Mouse (Mus musculus) CH12.LX (cell line): Measurements from ENCODE around the gene 4930524B15Rik. TPM values are rescaled to one million over a fixed set of nuclear protein-coding genes. Genes with fewer than 3 reads are reported as not detected.

Experiments used
- DNase-seq: peaks from one replicate; pipeline ENCODE4 v3.0.0-alpha.2; 2013; ENCODE audit errors: extremely low read depth
- H3K27ac ChIP-seq: 2 replicates; pipeline ENCODE4 v1.5.1; 2012; ENCODE audit warnings: low read depth, mild to moderate bottlenecking, control low read depth, moderate library complexity; ENCODE audit not compliant: insufficient read depth
- H3K27me3 ChIP-seq: replicated peaks from 2 replicates; pipeline ENCODE3; 2012; ENCODE audit warnings: inconsistent platforms
- H3K36me3 ChIP-seq, 2 experiments: replicated peaks in 1 of 2; 2 replicates each; pipeline versions ENCODE3 to v1.6.1; 2012; ENCODE audit warnings: inconsistent platforms in 1 of 2, low read length in 1 of 2, mild to moderate bottlenecking in 1 of 2, mixed read lengths in 1 of 2, moderate library complexity in 1 of 2; ENCODE audit not compliant: control insufficient read depth in 1 of 2, insufficient read depth in 1 of 2
- H3K4me1 ChIP-seq, 2 experiments: 2 replicates each; pipeline ENCODE4 v1.6.1; 2012; ENCODE audit warnings: inconsistent platforms in 1 of 2, moderate library complexity in 1 of 2; ENCODE audit not compliant: insufficient read depth in 2 of 2, control insufficient read depth in 1 of 2
- H3K4me2 ChIP-seq: 2 replicates; pipeline ENCODE4 v1.6.1; 2012; ENCODE audit warnings: low read depth, mild to moderate bottlenecking, control low read depth; ENCODE audit not compliant: poor library complexity, insufficient read depth, severe bottlenecking
- H3K4me3 ChIP-seq, 3 experiments: fragments of 150-350 bp in 1 of 3; sonication (generic) in 1 of 3; replicated peaks in 1 of 3; 2 replicates each; pipeline versions ENCODE3 to v1.5.1; 2011 to 2012; ENCODE audit warnings: low read depth in 2 of 3, low read length in 2 of 3, mild to moderate bottlenecking in 2 of 3, moderate library complexity in 2 of 3, control low read depth in 1 of 3, improper control_type of control experiment in 1 of 3, inconsistent platforms in 1 of 3, mixed read lengths in 1 of 3; ENCODE audit not compliant: poor library complexity in 1 of 3
- H3K79me2 ChIP-seq: replicated peaks from 2 replicates; pipeline ENCODE4 v1.6.1; 2012; ENCODE audit warnings: mild to moderate bottlenecking, moderate library complexity; ENCODE audit not compliant: control insufficient read depth, poor library complexity, insufficient read depth, severe bottlenecking; ENCODE audit errors: extremely low read depth
- H3K9ac ChIP-seq: 2 replicates; pipeline ENCODE4 v1.6.1; 2012; ENCODE audit warnings: low read depth, mild to moderate bottlenecking, control low read depth, moderate library complexity; ENCODE audit not compliant: insufficient read depth
- H3K9me3 ChIP-seq: replicated peaks from 2 replicates; pipeline ENCODE3; 2012; ENCODE audit warnings: low read length, inconsistent platforms, mixed read lengths
- CTCF ChIP-seq, 2 experiments: IDR thresholded peaks in 1 of 2; conservative IDR thresholded peaks in 1 of 2; 2 replicates each; pipeline ENCODE4 v1.5.1; 2011 to 2012; ENCODE audit warnings: low read depth in 2 of 2, low read length in 2 of 2, improper control_type of control experiment in 1 of 2, inconsistent platforms in 1 of 2, mild to moderate bottlenecking in 1 of 2, moderate library complexity in 1 of 2
- E2F4 ChIP-seq: IDR thresholded peaks from 2 replicates; pipeline ENCODE4 v1.6.1; 2011; ENCODE audit warnings: low read depth, low read length, improper control_type of control experiment; ENCODE audit not compliant: insufficient replicate concordance
- ELF1 ChIP-seq: IDR thresholded peaks from 2 replicates; pipeline ENCODE4 v1.6.1; 2014; ENCODE audit warnings: low read depth, mild to moderate bottlenecking, inconsistent platforms, low read length, improper control_type of control experiment
- ETS1 ChIP-seq: conservative IDR thresholded peaks from 2 replicates; pipeline ENCODE4 v1.6.1; 2012; ENCODE audit warnings: low read depth, mild to moderate bottlenecking, inconsistent platforms, low read length, improper control_type of control experiment, moderate library complexity
- GABPA ChIP-seq: IDR thresholded peaks from 2 replicates; pipeline ENCODE4 v1.6.1; 2012; ENCODE audit warnings: low read depth, low read length, improper control_type of control experiment, inconsistent platforms; ENCODE audit not compliant: insufficient replicate concordance
- HCFC1 ChIP-seq: IDR thresholded peaks from 2 replicates; pipeline ENCODE4 v1.6.1; 2012; ENCODE audit warnings: low read depth, mild to moderate bottlenecking, inconsistent platforms, low read length, improper control_type of control experiment
- IRF4 ChIP-seq: IDR thresholded peaks from 2 replicates; pipeline ENCODE4 v1.6.1; 2014; ENCODE audit warnings: low read depth, mild to moderate bottlenecking, inconsistent platforms, low read length, improper control_type of control experiment
- JUND ChIP-seq: conservative IDR thresholded peaks from 2 replicates; pipeline ENCODE4 v1.6.1; 2011; ENCODE audit warnings: low read depth, low read length, improper control_type of control experiment
- MAX ChIP-seq: IDR thresholded peaks from 2 replicates; pipeline ENCODE4 v1.6.1; 2011; ENCODE audit warnings: low read length, improper control_type of control experiment
- MAZ ChIP-seq: IDR thresholded peaks from 2 replicates; pipeline ENCODE4 v1.6.1; 2012; ENCODE audit warnings: low read depth, mild to moderate bottlenecking, inconsistent platforms, low read length, improper control_type of control experiment, moderate library complexity
- MEF2A ChIP-seq: IDR thresholded peaks from 2 replicates; pipeline ENCODE4 v1.6.1; 2014; ENCODE audit warnings: low read depth, mild to moderate bottlenecking, inconsistent platforms, low read length, improper control_type of control experiment, borderline replicate concordance
- NELFE ChIP-seq: IDR thresholded peaks from 2 replicates; pipeline ENCODE4 v1.6.1; 2011; ENCODE audit warnings: low read depth, low read length, improper control_type of control experiment
- POLR2AphosphoS2 ChIP-seq: IDR thresholded peaks from 2 replicates; pipeline ENCODE4 v1.6.1; 2011; ENCODE audit warnings: low read depth, low read length, improper control_type of control experiment
- RAD21 ChIP-seq: IDR thresholded peaks from 2 replicates; pipeline ENCODE4 v1.6.1; 2011; ENCODE audit warnings: low read depth, mild to moderate bottlenecking, low read length, improper control_type of control experiment, moderate library complexity
- RCOR1 ChIP-seq: conservative IDR thresholded peaks from 2 replicates; pipeline ENCODE4 v1.6.1; 2012; ENCODE audit warnings: low read depth, mild to moderate bottlenecking, inconsistent platforms, low read length, improper control_type of control experiment
- SIN3A ChIP-seq: IDR thresholded peaks from 2 replicates; pipeline ENCODE4 v1.6.1; 2012; ENCODE audit warnings: low read length, improper control_type of control experiment, inconsistent platforms
- SMC3 ChIP-seq: IDR thresholded peaks from 2 replicates; pipeline ENCODE4 v1.6.1; 2011; ENCODE audit warnings: low read depth, low read length, improper control_type of control experiment
- TBP ChIP-seq: conservative IDR thresholded peaks from 2 replicates; pipeline ENCODE4 v1.6.1; 2011; ENCODE audit warnings: low read depth, low read length, improper control_type of control experiment
- TCF12 ChIP-seq: IDR thresholded peaks from 2 replicates; pipeline ENCODE4 v1.6.1; 2014; ENCODE audit warnings: low read depth, mild to moderate bottlenecking, inconsistent platforms, low read length, improper control_type of control experiment
- UBTF ChIP-seq: IDR thresholded peaks from 2 replicates; pipeline ENCODE4 v1.6.1; 2012; ENCODE audit warnings: low read depth, mild to moderate bottlenecking, inconsistent platforms, low read length, improper control_type of control experiment, moderate library complexity
- USF1 ChIP-seq: IDR thresholded peaks from 2 replicates; pipeline ENCODE4 v1.6.1; 2014; ENCODE audit warnings: low read depth, mild to moderate bottlenecking, inconsistent platforms, low read length, improper control_type of control experiment
- USF2 ChIP-seq: conservative IDR thresholded peaks from 2 replicates; pipeline ENCODE4 v1.6.1; 2011; ENCODE audit warnings: low read depth, low read length, improper control_type of control experiment
- ZC3H11A ChIP-seq: IDR thresholded peaks from 2 replicates; pipeline ENCODE4 v1.6.1; 2012; ENCODE audit warnings: low read depth, mild to moderate bottlenecking, inconsistent platforms, low read length, improper control_type of control experiment
- ZMIZ1 ChIP-seq: IDR thresholded peaks from 2 replicates; pipeline ENCODE4 v1.6.1; 2012; ENCODE audit warnings: low read depth, mild to moderate bottlenecking, inconsistent platforms, low read length, improper control_type of control experiment
- ZNF384 ChIP-seq: IDR thresholded peaks from 2 replicates; pipeline ENCODE4 v1.6.1; 2012; ENCODE audit warnings: low read depth, low read length, improper control_type of control experiment, inconsistent platforms
- dilution Hi-C: fragments of 300-500 bp; cut with MboI; formaldehyde crosslinking; loops from 2 replicates; pipeline ENCODE4 v1.14.3; 2020; ENCODE audit warnings: low sequenced_read_pairs; ENCODE audit not compliant: extremely low pct_unique_long_range_greater_than_20kb, extremely low pct_ligation_motif_present
- in situ Hi-C: fragments of 300-500 bp; cut with MboI; formaldehyde crosslinking; loops from 3 replicates; pipeline ENCODE4 v1.14.3; 2019; ENCODE audit warnings: low sequenced_read_pairs, low pct_ligation_motif_present, low pct_unique_long_range_greater_than_20kb, mixed read lengths
- polyA plus RNA-seq: library from polyadenylated mRNA; unstranded; fragments of >175 nt; gene quantifications from 2 replicates; pipeline ENCODE4 v1.2.1, GENCODE M21; 2012; ENCODE audit warnings: low read depth; ENCODE audit not compliant: insufficient read length
- total RNA-seq, 2 experiments: library from RNA; depleted of rRNA; stranded (reverse); fragments of 300-350 nt in 1 of 2; fragments of >200 nt in 1 of 2; gene quantifications; 2 replicates each; pipeline ENCODE4 v1.2.3; 2012 to 2014

The 4930524B15Rik gene
- total and polyA plus RNA-seq, 3 experiments: not detected

DNA sequence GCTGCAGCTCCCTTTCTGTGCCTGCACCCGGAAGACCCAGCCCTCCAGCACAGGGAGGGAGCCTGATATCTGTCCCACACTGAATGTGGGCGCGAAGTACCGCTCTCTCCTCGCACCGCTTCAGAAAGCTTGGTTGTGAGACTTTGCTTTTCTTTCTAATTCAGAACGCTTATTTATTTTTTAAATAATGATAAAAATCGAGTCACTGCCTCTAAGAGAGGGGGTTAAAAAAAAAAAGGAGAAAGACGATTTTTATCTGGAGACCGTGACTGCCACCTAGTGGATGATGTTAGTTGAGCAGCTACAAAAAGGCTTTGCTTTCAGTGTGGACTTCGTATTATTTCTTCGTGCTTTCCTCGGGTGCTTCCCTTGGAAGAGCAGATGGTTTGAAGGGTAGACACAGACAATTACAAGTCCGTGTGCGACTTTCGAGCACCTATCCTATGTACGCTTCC, 16.0 kb upstream of the 4930524B15Rik start:
- in situ Hi-C loops (loop anchor here (5.0 kb wide), 1 partner anchor 277 kb away; the partner anchor contains the start of gene Bod1), dilution Hi-C loops (no loop called here)
- Histone ChIP-seq H3K4me2 (peak overlapping the region; percentile 88), H3K9me3 (no peaks in the 10 kb centered on the region)
- TF ChIP-seq HCFC1: no peak
- TF ChIP-seq ZNF384: peak; percentile 98
- peak; percentile 92 for TF ChIP-seq ZC3H11A
- TF ChIP-seq NELFE: no peak
- TF ChIP-seq IRF4: peak; percentile 48; the same call in 1 of the 2 replicates
- TF ChIP-seq USF1: no peak
- TF ChIP-seq USF2: no peak
- no peak for TF ChIP-seq MEF2A
- no peak for TF ChIP-seq POLR2AphosphoS2
- no peak for TF ChIP-seq TBP
- peak; percentile 96 for TF ChIP-seq SMC3
- peak; percentile 98 for TF ChIP-seq RAD21
- 0 out of 2 replicates have a peak, but pooled peaks have one; percentile 62 for TF ChIP-seq JUND
- TF ChIP-seq CTCF (conservative IDR thresholded peaks at IDR 0.05 in 1 of 2, IDR thresholded peaks at IDR 0.05 in 1 of 2; ENCODE audit: low read depth in 2 of 2, low read length in 2 of 2): peak; percentile 92 to 95
- TF ChIP-seq GABPA: no peak
- TF ChIP-seq ZMIZ1: no peak
- TF ChIP-seq ETS1: no peak
- TF ChIP-seq ELF1: peak; percentile 89
- no peak; the same call in 1 of the 2 replicates for TF ChIP-seq MAZ
- TF ChIP-seq E2F4: 0 out of 2 replicates have a peak, but pooled peaks have one; percentile 15
- TF ChIP-seq, all 38 proteins: peak for 9
- Histone ChIP-seq H3K79me2 (no peaks in the 10 kb centered on the region), H3K9ac (0 out of 2 replicates have a peak overlapping the region, but pooled peaks have one; percentile 23), H3K27ac (no peak overlapping the region), H3K4me3 (peak overlapping the region; percentile 46 to 53 (median 49)), H3K36me3 (no peaks in the 10 kb centered on the region), H3K4me1 (peaks cover 7 to 18% of the 10 kb centered on the region in 2 experiments), H3K27me3 (peaks cover 25% of the 10 kb centered on the region)
- peak; percentile 87 for DNase-seq

DNA sequence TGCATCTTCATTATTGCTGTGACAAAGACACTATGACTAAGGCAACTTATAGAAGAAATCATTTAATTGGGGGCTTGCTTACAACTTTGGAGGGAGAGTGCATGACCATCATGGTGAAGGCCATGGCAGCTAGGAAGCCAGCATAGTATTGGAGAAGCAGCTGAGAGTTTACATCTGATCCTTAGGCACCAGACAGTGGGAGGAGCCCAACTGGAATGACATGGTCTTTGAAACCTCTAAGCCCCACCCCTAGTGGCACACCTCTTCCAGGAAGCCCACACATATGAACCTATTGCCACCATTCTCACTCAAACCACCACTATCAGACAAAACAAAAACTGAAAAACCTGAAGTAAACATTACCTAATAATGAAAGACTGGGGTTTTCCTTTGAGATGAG, 5.3 kb upstream of the 4930524B15Rik start:
- dilution Hi-C loops: no loop called here
- Histone ChIP-seq H3K4me3 (no peak overlapping the region), H3K27ac (no peak overlapping the region), H3K9me3 (no peaks in the 10 kb centered on the region), H3K79me2 (no peaks in the 10 kb centered on the region), H3K27me3 (no peaks in the 10 kb centered on the region), H3K36me3 (no peaks in the 10 kb centered on the region), H3K4me2 (no peak overlapping the region), H3K4me1 (peaks cover 0 to 14% of the 10 kb centered on the region in 2 experiments; a peak in 3 of 4 replicates), H3K9ac (no peak overlapping the region)
- no peak for DNase-seq
- TF ChIP-seq JUND (no peak), MAX (no peak), SIN3A (no peak), ETS1 (no peak), ZC3H11A (no peak), ELF1 (no peak), TBP (no peak), POLR2AphosphoS2 (no peak), USF1 (no peak), UBTF (no peak), E2F4 (no peak), TCF12 (no peak), GABPA (no peak), RCOR1 (no peak)
- in situ Hi-C loops: no loop called here
